Mouse (Mus musculus): ENCODE measurements around the gene Cwc22.

- TF ChIP-seq CTCF (IDR thresholded peaks at IDR 0.05; ENCODE audit: borderline replicate concordance, control insufficient read depth, extremely low read depth, insufficient read depth, low read length, poor library complexity): no peak
- TF ChIP-seq POLR2A (IDR thresholded peaks at IDR 0.05; ENCODE audit: control insufficient read depth, extremely low read depth, insufficient read depth, low read length, poor library complexity): no peak
Measured at GRCm38 (mm10) chr2:77961256-77961655, 15.1 kb upstream of the Cwc22 start.
